Mouse (Mus musculus): ENCODE data around the gene Olfr635. TPM values are rescaled to one million over a fixed set of nuclear protein-coding genes. Genes with fewer than 3 reads are reported as not detected.

The Olfr635 gene
- polyA plus RNA-seq, 1 experiment from 2014 or later: not detected

DNA sequence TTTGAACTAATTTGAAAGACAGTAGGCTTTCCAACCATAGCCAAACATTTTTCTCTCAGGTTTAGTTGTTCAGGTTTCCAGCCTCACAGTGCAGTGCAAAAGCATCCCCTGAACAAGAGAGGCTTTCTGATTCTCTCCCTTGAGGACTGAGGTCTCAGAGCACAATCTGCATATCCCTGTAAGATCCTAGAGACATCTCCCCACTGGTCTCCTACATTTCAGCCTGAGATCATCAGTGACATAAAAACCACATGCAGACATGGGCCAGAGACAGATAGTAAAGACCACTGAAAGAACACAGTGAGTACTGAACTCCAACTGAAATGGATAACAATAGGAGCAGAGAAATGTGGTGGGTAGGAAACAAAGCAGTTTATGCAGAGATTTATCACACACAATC is 27.5 kb downstream of the Olfr635 start, which contains the start of gene Olfr638:
TSS of gene Olfr638 (plus strand) at position 301 of the 400 bp plus-strand sequence.
- no peak within 1 kb of the TSS for H3K9ac ChIP-seq (ENCODE audit: low read depth, low read length)
- H3K4me2 ChIP-seq (ENCODE audit: low read length): no peak within 1 kb of the TSS
- no peaks in the 10 kb centered on the region for H3K4me1 ChIP-seq (replicated peaks; ENCODE audit: insufficient read depth, low read length)
- H3K4me3 ChIP-seq (replicated peaks; ENCODE audit: low read depth, low read length): no peak within 1 kb of the TSS
- no peaks in the 10 kb centered on the region for H3K27me3 ChIP-seq (ENCODE audit: insufficient read depth, low read length)
- no peaks in the 10 kb centered on the region for H3K36me3 ChIP-seq (ENCODE audit: insufficient read depth, low read length)
- ATAC-seq (replicated peaks; ENCODE audit: low FRiP score, low read depth) (no peak), DNase-seq (ENCODE audit: low spot score) (no peak)
- no peak within 1 kb of the TSS for H3K27ac ChIP-seq
- TF ChIP-seq CTCF (IDR thresholded peaks at IDR 0.05; ENCODE audit: low read depth): no peak
- no peaks in the 10 kb centered on the region for H3K9me3 ChIP-seq (replicated peaks; ENCODE audit: low read length)

DNA sequence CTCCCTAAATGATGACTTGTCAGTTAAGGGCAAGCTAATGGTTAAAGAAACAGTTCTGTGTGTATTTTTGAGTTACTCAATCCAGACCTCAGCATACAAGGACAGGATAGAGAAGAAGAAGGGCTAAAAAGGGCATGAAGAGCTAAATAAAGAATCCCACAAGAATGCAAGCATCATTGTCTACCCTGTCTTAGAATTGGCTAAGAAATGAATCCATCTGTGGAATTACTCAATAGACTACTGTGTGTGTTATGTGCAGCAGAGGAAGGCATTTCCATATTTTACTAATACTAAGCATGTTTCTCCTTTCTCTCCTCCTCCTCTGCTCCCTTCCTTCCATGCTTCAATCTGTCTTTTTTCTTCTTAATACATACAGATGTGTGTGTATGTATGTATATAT is 28.2 kb downstream of the Olfr635 start:
- Histone ChIP-seq H3K4me2 (ENCODE audit: low read length) (no peak overlapping the region), H3K4me3 (replicated peaks; ENCODE audit: low read depth, low read length) (no peak overlapping the region), H3K27ac (no peak overlapping the region), H3K27me3 (ENCODE audit: insufficient read depth, low read length) (no peaks in the 10 kb centered on the region), H3K9me3 (replicated peaks; ENCODE audit: low read length) (no peaks in the 10 kb centered on the region), H3K9ac (ENCODE audit: low read depth, low read length) (no peak overlapping the region), H3K36me3 (ENCODE audit: insufficient read depth, low read length) (no peaks in the 10 kb centered on the region), H3K4me1 (replicated peaks; ENCODE audit: insufficient read depth, low read length) (no peaks in the 10 kb centered on the region)
- TF ChIP-seq CTCF (IDR thresholded peaks at IDR 0.05; ENCODE audit: low read depth): no peak
- DNase-seq (ENCODE audit: low spot score): no peak
- no peak for ATAC-seq (replicated peaks; ENCODE audit: low FRiP score, low read depth)

DNA sequence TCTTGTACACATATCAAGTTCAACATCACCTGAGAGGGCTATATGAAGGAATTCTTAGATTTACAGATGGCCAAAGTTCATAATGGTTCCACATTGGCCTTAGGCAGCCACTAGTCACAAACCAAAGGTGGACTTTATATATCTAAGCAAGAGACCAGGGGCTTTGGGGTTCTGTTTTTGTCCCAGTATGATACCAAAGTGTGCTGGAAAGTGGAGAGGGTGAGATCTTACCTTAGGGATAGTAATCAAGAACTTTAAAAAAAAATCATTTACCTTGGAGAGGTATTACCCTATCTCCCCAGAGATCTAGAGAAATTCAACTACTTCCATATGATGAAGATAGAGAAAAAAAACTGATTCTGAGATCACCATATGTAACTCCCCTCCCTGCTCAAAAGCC is 46.3 kb downstream of the Olfr635 start, which contains the start of gene Olfr639:
TSS of gene Olfr639 (minus strand) at position 101 of the 400 bp plus-strand sequence.
- DNase-seq (ENCODE audit: low spot score): no peak
- Histone ChIP-seq H3K27ac (no peak within 1 kb of the TSS), H3K4me1 (replicated peaks; ENCODE audit: insufficient read depth, low read length) (no peaks in the 10 kb centered on the region), H3K4me3 (replicated peaks; ENCODE audit: low read depth, low read length) (no peak within 1 kb of the TSS), H3K9me3 (replicated peaks; ENCODE audit: low read length) (no peaks in the 10 kb centered on the region), H3K9ac (ENCODE audit: low read depth, low read length) (no peak within 1 kb of the TSS), H3K27me3 (ENCODE audit: insufficient read depth, low read length) (no peaks in the 10 kb centered on the region), H3K4me2 (ENCODE audit: low read length) (no peak within 1 kb of the TSS), H3K36me3 (ENCODE audit: insufficient read depth, low read length) (no peaks in the 10 kb centered on the region)
- ATAC-seq (replicated peaks; ENCODE audit: low FRiP score, low read depth): no peak
- no peak for TF ChIP-seq CTCF (IDR thresholded peaks at IDR 0.05; ENCODE audit: low read depth)

DNA sequence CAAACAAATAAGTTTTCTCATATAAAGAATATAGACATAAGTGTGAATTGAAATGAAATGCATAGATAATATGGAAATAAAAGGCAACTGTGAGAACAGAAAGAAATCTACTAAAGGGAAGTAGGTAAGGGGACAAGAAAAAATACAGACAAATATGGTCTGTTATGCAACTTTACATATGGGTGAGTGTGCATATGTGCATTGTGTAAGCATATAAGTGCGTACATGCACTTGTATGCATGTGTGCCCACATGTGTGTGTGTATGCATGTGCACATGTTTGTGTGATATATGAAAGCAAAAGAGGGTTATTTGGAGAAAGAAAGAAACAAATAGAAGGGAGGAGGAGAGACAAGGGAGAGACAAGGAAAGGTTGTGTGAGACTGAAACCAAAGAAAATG is 48.0 kb downstream of the Olfr635 start:
- H3K4me1 ChIP-seq (replicated peaks; ENCODE audit: insufficient read depth, low read length): no peaks in the 10 kb centered on the region
- 74% methylated on average over 1 of the region's 1 CpGs for WGBS
- no peak overlapping the region for H3K27ac ChIP-seq
- H3K27me3 ChIP-seq (ENCODE audit: insufficient read depth, low read length): no peaks in the 10 kb centered on the region
- no peak for ATAC-seq (replicated peaks; ENCODE audit: low FRiP score, low read depth)
- no peak overlapping the region for H3K4me2 ChIP-seq (ENCODE audit: low read length)
- H3K36me3 ChIP-seq (ENCODE audit: insufficient read depth, low read length): no peaks in the 10 kb centered on the region
- no peak overlapping the region for H3K9ac ChIP-seq (ENCODE audit: low read depth, low read length)
- DNase-seq (ENCODE audit: low spot score): no peak
- H3K9me3 ChIP-seq (replicated peaks; ENCODE audit: low read length): no peaks in the 10 kb centered on the region
- no peak for TF ChIP-seq CTCF (IDR thresholded peaks at IDR 0.05; ENCODE audit: low read depth)
- H3K4me3 ChIP-seq (replicated peaks; ENCODE audit: low read depth, low read length): no peak overlapping the region

DNA sequence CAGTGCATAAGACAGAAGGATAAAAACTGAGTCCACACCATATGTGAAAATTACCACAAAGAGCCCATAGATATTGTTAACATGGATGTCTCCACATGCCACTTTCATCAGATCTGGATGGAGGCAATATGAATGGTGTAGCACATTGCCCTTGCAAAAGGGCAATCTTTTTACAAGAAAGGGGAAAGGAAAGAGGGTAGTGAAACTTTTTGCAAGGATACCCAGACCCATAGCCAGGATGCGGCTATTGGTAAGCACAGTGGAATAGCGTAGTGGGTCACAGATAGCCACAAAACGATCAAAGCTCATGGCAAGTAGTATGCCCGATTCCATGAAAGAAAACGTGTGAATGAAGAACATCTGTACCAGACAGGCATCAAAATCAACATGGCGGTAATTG is 50.7 kb downstream of the Olfr635 start:
- DNase-seq (ENCODE audit: low spot score): no peak
- Histone ChIP-seq H3K27ac (no peak overlapping the region), H3K4me2 (ENCODE audit: low read length) (no peak overlapping the region), H3K27me3 (ENCODE audit: insufficient read depth, low read length) (no peaks in the 10 kb centered on the region), H3K4me1 (replicated peaks; ENCODE audit: insufficient read depth, low read length) (no peaks in the 10 kb centered on the region), H3K36me3 (ENCODE audit: insufficient read depth, low read length) (no peaks in the 10 kb centered on the region), H3K4me3 (replicated peaks; ENCODE audit: low read depth, low read length) (no peak overlapping the region), H3K9ac (ENCODE audit: low read depth, low read length) (no peak overlapping the region), H3K9me3 (replicated peaks; ENCODE audit: low read length) (no peaks in the 10 kb centered on the region)
- no peak for ATAC-seq (replicated peaks; ENCODE audit: low FRiP score, low read depth)
- WGBS: 89% methylated on average over 6 of the region's 6 CpGs
- no peak for TF ChIP-seq CTCF (IDR thresholded peaks at IDR 0.05; ENCODE audit: low read depth)

DNA sequence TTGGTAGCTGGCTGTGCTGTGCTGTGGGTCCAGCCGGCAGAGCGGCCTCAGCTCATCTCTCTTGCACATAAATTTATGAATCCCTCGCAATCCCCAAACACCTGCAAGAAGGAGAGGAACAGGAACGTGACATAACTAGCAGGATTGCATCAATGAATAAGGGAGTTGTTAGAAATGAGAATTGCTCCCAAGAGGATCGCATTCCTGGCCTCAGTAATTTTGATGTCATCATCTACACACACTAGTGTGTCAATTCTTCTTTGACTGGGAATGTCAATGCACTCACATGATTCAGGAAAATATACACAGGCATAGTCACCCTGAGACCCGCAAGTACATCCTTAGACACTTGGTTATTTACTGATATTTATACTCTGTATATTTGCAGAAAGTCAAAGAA is 54.5 kb downstream of the Olfr635 start, which contains the start of gene Olfr640:
TSS of gene Olfr640 (minus strand) at position 101 of the 400 bp plus-strand sequence.
- Histone ChIP-seq H3K36me3 (ENCODE audit: insufficient read depth, low read length) (no peaks in the 10 kb centered on the region), H3K27ac (no peak within 1 kb of the TSS), H3K27me3 (ENCODE audit: insufficient read depth, low read length) (no peaks in the 10 kb centered on the region), H3K9ac (ENCODE audit: low read depth, low read length) (no peak within 1 kb of the TSS), H3K4me2 (ENCODE audit: low read length) (no peak within 1 kb of the TSS), H3K9me3 (replicated peaks; ENCODE audit: low read length) (no peaks in the 10 kb centered on the region), H3K4me3 (replicated peaks; ENCODE audit: low read depth, low read length) (no peak within 1 kb of the TSS), H3K4me1 (replicated peaks; ENCODE audit: insufficient read depth, low read length) (no peaks in the 10 kb centered on the region)
- no peak for DNase-seq (ENCODE audit: low spot score)
- WGBS: 76% methylated on average over 6 of the region's 6 CpGs
- no peak for TF ChIP-seq CTCF (IDR thresholded peaks at IDR 0.05; ENCODE audit: low read depth)
- no peak for ATAC-seq (replicated peaks; ENCODE audit: low FRiP score, low read depth)

DNA sequence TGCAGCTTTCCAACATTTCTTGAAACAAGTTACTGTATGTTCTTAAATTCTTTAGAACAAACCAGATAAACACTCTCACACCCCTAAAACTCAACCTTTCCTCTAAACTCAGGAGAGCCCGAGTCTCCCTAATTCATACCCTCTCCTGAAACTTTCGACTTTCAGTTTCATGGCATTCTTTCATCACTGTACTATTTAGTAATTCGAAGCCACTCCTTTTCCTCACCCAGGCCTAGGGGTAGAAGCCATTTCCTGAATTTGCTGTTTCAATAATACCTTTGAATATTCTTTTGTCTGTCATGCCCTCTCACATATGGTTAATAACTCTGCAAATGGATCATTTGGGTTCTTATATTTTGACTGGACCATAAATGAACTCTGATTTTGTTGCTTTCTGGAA is 56.0 kb downstream of the Olfr635 start:
- TF ChIP-seq CTCF (IDR thresholded peaks at IDR 0.05; ENCODE audit: low read depth): no peak
- DNase-seq (ENCODE audit: low spot score) (no peak), ATAC-seq (replicated peaks; ENCODE audit: low FRiP score, low read depth) (no peak)
- Histone ChIP-seq H3K36me3 (ENCODE audit: insufficient read depth, low read length) (no peaks in the 10 kb centered on the region), H3K4me3 (replicated peaks; ENCODE audit: low read depth, low read length) (no peak overlapping the region), H3K4me1 (replicated peaks; ENCODE audit: insufficient read depth, low read length) (no peaks in the 10 kb centered on the region), H3K27me3 (ENCODE audit: insufficient read depth, low read length) (no peaks in the 10 kb centered on the region), H3K9me3 (replicated peaks; ENCODE audit: low read length) (no peaks in the 10 kb centered on the region), H3K9ac (ENCODE audit: low read depth, low read length) (no peak overlapping the region), H3K4me2 (ENCODE audit: low read length) (no peak overlapping the region), H3K27ac (no peak overlapping the region)
- 78% methylated on average over 3 of the region's 3 CpGs for WGBS
